Mouse (Mus musculus) testis, adult 2 months (tissue): Measurements from ENCODE around the gene Clpb. TPM values are rescaled to one million over a fixed set of nuclear protein-coding genes. Genes with fewer than 3 reads are reported as not detected.

Source experiments
- H3K27ac ChIP-seq: fragments of 200-500 bp; 2 replicates; pipeline ENCODE4 v1.5.1; 2012; ENCODE audit warnings: low read depth, low read length; ENCODE audit not compliant: control insufficient read depth, insufficient read depth
- H3K27me3 ChIP-seq: fragments of 200-500 bp; 2 replicates; pipeline ENCODE4 v1.6.1; 2012; ENCODE audit warnings: mild to moderate bottlenecking, low read length, moderate library complexity; ENCODE audit not compliant: control insufficient read depth, insufficient read depth
- H3K36me3 ChIP-seq: fragments of 200-500 bp; 2 replicates; pipeline ENCODE4 v1.6.1; 2012; ENCODE audit warnings: mild to moderate bottlenecking, low read length; ENCODE audit not compliant: control insufficient read depth, insufficient read depth
- H3K4me1 ChIP-seq: fragments of 200-500 bp; 2 replicates; pipeline ENCODE4 v1.6.1; 2012; ENCODE audit warnings: low read length; ENCODE audit not compliant: control insufficient read depth, insufficient read depth
- H3K4me3 ChIP-seq: fragments of 200-500 bp; 2 replicates; pipeline ENCODE4 v1.5.1; 2012; ENCODE audit warnings: low read depth, mild to moderate bottlenecking, low read length, moderate library complexity, mixed read lengths; ENCODE audit not compliant: control insufficient read depth
- CTCF ChIP-seq: fragments of 200-500 bp; IDR thresholded peaks from 2 replicates; pipeline ENCODE4 v1.5.1; 2012; ENCODE audit warnings: low read depth, mild to moderate bottlenecking, inconsistent platforms, low read length, moderate library complexity; ENCODE audit not compliant: control insufficient read depth, insufficient read depth, insufficient replicate concordance
- POLR2A ChIP-seq: fragments of 200-500 bp; IDR thresholded peaks from 2 replicates; pipeline ENCODE4 v1.6.1; 2012; ENCODE audit warnings: low read depth, mild to moderate bottlenecking, inconsistent platforms, low read length, moderate library complexity; ENCODE audit not compliant: control insufficient read depth
- polyA plus RNA-seq: library from polyadenylated mRNA; depleted of rRNA; stranded (reverse); fragments of >200 nt; gene quantifications from 2 replicates; pipeline ENCODE4 v1.2.3, GENCODE M21; 2012

Gene Clpb
- polyA plus RNA-seq, 1 experiment, result 866 TPM

DNA sequence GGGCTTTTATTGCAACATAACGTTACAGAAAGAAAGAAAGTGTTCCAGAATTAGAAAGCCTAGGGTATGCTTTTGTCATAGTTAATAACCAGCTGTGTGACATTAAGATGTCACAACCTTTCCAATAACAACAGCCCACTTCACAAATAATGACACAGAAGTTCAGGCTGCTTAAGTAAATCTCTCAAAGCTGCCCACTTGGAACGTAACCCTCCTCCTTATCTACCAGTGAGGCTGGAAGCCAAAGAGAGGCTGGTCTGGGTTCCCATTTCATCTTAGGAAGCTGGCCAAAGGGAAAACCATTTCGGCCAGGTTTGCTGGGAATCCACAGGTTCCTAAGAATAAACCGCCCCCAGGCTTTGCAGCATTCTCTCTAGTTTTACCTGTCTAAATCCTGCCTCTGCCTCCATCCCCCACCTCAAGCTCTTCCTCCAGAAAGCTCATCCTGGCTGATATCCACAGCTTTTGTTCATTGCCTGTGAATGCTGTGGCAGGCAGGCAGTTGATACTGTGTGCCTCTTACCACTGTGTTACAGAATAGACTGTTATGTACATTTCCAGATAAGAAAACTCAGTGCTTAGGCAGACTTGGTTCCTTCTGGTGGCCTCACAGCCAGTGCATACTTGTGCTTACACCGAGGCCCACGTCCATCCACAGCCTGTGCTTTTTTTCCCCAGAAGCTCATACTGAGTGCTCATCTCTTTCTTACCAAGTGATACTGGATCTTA is 12.8 kb downstream of the Clpb start:
- TF ChIP-seq POLR2A, result no peak
- TF ChIP-seq CTCF, result no peak
- no peak overlapping the region; the same call in 1 of the 2 replicates for H3K27ac ChIP-seq
- peaks cover 2% of the 10 kb centered on the region; the same call in 1 of the 2 replicates for H3K4me1 ChIP-seq
- no peaks in the 10 kb centered on the region for H3K27me3 ChIP-seq
- H3K4me3 ChIP-seq, result no peak overlapping the region
- H3K36me3 ChIP-seq, result no peaks in the 10 kb centered on the region

- Histone ChIP-seq H3K27ac (no peak overlapping the region; the same call in 1 of the 2 replicates), H3K36me3 (no peaks in the 10 kb centered on the region), H3K4me1 (peaks cover 2% of the 10 kb centered on the region; the same call in 1 of the 2 replicates), H3K4me3 (no peak overlapping the region), H3K27me3 (no peaks in the 10 kb centered on the region)
- TF ChIP-seq POLR2A (no peak), CTCF (no peak)
These were observed 13.4 kb downstream of the Clpb start for GRCm38 (mm10) chr7:101676762-101677308.

GRCm38 (mm10) chr7:101679591-101679990 is 16.2 kb downstream of the Clpb start:
- Histone ChIP-seq H3K4me1 (peaks cover 2% of the 10 kb centered on the region; the same call in 1 of the 2 replicates), H3K27ac (no peak overlapping the region), H3K4me3 (no peak overlapping the region), H3K36me3 (no peaks in the 10 kb centered on the region), H3K27me3 (no peaks in the 10 kb centered on the region)
- TF ChIP-seq CTCF (peak; percentile 55; the same call in 1 of the 2 replicates), POLR2A (no peak)

DNA sequence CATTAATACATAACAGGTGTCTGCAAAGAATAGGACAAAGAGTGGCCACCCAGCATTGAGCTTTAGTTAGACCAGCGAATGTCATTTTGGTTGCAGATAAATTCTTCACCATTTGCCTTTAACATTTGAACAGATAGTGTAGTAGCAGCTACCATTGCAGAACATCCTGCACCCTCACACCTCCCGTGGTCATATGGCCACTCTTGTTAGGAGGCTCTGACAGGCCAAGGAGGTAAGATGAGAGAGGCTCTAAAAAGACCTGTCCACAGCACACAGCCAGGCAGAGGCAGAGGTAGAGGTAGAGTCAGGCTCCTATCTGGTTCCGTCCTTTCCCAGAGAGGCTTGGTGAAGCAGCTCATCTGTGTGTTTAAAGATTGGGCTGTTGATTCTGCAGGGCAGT is 17.5 kb downstream of the Clpb start:
- peaks cover 2% of the 10 kb centered on the region; the same call in 1 of the 2 replicates for H3K4me1 ChIP-seq
- H3K36me3 ChIP-seq, result no peaks in the 10 kb centered on the region
- no peak overlapping the region for H3K27ac ChIP-seq
- H3K27me3 ChIP-seq, result no peaks in the 10 kb centered on the region
- H3K4me3 ChIP-seq, result no peak overlapping the region
- no peak for TF ChIP-seq POLR2A

DNA sequence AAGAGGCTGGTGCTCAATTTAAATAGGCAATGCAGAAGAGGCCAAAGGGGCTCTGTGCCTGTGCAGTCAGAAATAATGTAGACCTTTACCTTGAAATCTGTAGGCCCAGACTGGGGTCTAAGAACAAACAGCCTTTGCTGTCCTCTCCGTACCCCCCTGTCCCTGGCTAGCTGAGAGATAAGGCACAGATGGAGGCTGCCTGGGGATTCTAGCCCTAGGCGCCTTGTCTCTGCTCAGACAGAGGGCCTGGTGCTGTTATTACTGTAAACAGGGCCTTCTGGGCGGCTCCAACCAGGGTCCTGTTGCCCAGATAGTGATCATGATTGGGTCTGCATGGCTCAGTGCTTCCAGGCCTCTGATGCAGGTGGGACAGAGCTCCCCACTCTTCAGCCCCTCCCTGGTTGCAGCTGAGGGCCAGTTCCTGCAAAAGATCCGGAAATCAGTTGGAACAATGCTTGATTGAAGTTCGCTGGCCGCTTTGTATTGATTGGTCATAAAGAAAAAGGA is 18.2 kb downstream of the Clpb start:
- Histone ChIP-seq H3K36me3 (no peaks in the 10 kb centered on the region), H3K4me1 (peaks cover 2% of the 10 kb centered on the region; the same call in 1 of the 2 replicates), H3K4me3 (peak overlapping the region; percentile 45; the same call in 1 of the 2 replicates), H3K27me3 (no peaks in the 10 kb centered on the region), H3K27ac (no peak overlapping the region)
- TF ChIP-seq POLR2A, result no peak

DNA sequence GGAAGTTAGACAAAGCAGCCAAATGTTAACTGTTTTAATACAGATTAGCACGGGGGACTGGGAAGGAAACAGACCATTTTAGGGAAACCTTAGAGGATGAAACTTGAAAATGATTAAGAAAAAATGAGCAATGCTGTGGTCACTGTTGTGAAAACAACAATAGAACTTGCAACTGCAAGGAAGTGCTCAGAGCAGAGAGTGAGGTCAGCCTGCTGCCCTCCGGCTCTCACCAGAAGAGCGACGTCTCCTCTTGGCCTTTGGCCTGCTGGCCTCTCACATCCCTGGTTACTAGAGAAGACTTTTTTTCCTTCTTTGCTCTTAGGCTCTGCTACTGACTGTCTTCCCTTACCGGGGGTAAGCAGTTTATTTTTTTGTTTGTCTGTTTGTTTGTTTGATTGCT is 19.5 kb downstream of the Clpb start:
- Histone ChIP-seq H3K36me3 (no peaks in the 10 kb centered on the region), H3K27ac (no peak overlapping the region), H3K4me1 (no peaks in the 10 kb centered on the region), H3K4me3 (no peak overlapping the region), H3K27me3 (no peaks in the 10 kb centered on the region)
- no peak for TF ChIP-seq POLR2A
- no peak for TF ChIP-seq CTCF

DNA sequence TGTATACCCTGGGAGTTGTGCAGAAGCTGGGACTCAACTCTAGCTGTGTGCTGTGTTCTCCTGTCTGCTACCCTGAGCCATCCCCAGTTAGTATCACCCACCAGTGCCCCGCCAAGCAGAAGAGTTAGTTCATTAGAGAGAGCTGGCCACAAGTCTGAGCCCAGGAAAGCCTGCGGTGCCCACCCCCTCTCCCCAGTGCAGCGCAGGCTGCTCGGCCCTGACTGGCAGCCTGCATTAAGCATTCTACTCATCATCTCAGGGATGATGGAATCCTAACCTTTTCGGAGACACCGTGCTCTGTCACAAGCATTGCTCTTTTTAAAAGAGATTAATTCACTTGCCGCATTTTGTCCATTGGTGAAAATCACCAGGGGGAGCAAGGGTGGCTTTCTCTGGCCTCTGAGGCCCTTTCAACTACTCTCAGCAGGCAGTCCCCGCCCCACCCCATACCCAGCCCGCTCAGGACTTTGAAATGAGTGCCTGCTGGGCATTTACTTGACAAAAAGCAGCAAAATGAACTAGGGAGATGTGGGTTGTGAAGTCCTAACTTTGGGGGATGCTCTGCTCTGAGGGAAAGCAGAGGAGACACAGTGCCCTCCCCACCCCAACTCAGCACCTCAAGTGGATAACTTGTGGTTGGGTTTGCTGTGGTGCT is 20.7 kb downstream of the Clpb start:
- Histone ChIP-seq H3K27me3 (no peaks in the 10 kb centered on the region), H3K4me1 (no peaks in the 10 kb centered on the region), H3K4me3 (no peak overlapping the region), H3K27ac (no peak overlapping the region), H3K36me3 (no peaks in the 10 kb centered on the region)
- TF ChIP-seq POLR2A (no peak), CTCF (no peak)
